Mouse (Mus musculus) kidney, postnatal 25 days (tissue): ENCODE data around the gene Dip2b.

Experiments used
- DNase-seq, 2 experiments: peaks; one replicate each; pipeline ENCODE4 v3.0.0; 2021; ENCODE audit warnings: mixed read lengths in 2 of 2

Dip2b gene

GRCm38 (mm10) chr15:100268916-100269315, 230.5 kb downstream of the Dip2b start:
- no peak for DNase-seq
